Mouse (Mus musculus): ENCODE results near the gene Sgip1.

Sgip1 gene

GRCm38 (mm10) chr4:102775596-102776270 lies 34.6 kb downstream of the Sgip1 start:
- no peak for DNase-seq

- no peak for DNase-seq
Measured at GRCm38 (mm10) chr4:102779902-102780301, 38.8 kb downstream of the Sgip1 start.

GRCm38 (mm10) chr4:102783063-102783748 lies 42.1 kb downstream of the Sgip1 start:
- no peak for DNase-seq

- DNase-seq: no peak
Measured at GRCm38 (mm10) chr4:102785158-102785557, 44.1 kb downstream of the Sgip1 start.

GRCm38 (mm10) chr4:102792100-102792790 lies 51.1 kb downstream of the Sgip1 start:
- DNase-seq: no peak

GRCm38 (mm10) chr4:102801471-102801870 lies 60.4 kb downstream of the Sgip1 start:
- no peak for DNase-seq

GRCm38 (mm10) chr4:102801936-102802335 lies 60.8 kb downstream of the Sgip1 start:
- DNase-seq: no peak

- DNase-seq: no peak
Measured at GRCm38 (mm10) chr4:102804611-102805010, 63.5 kb downstream of the Sgip1 start.

- no peak for DNase-seq
Measured at GRCm38 (mm10) chr4:102806987-102807386, 65.9 kb downstream of the Sgip1 start.

- DNase-seq: no peak
Measured at GRCm38 (mm10) chr4:102808258-102808657, 67.2 kb downstream of the Sgip1 start.

- DNase-seq: no peak
Measured at GRCm38 (mm10) chr4:102809296-102809695, 68.2 kb downstream of the Sgip1 start.

- DNase-seq: no peak
Measured at GRCm38 (mm10) chr4:102810277-102810676, 69.2 kb downstream of the Sgip1 start.

GRCm38 (mm10) chr4:102811007-102811805 lies 70.1 kb downstream of the Sgip1 start:
- DNase-seq: no peak

GRCm38 (mm10) chr4:102813346-102813745 lies 72.2 kb downstream of the Sgip1 start:
- DNase-seq: no peak

- no peak for DNase-seq
Measured at GRCm38 (mm10) chr4:102821786-102822185, 80.7 kb downstream of the Sgip1 start.

GRCm38 (mm10) chr4:102824494-102824893 lies 83.4 kb downstream of the Sgip1 start:
- DNase-seq: no peak

- DNase-seq: no peak
Measured at GRCm38 (mm10) chr4:102826159-102826558, 85.1 kb downstream of the Sgip1 start.

- DNase-seq: no peak
Measured at GRCm38 (mm10) chr4:102828518-102828917, 87.4 kb downstream of the Sgip1 start.

- no peak for DNase-seq
Measured at GRCm38 (mm10) chr4:102833191-102833590, 92.1 kb downstream of the Sgip1 start.

- DNase-seq: no peak
Measured at GRCm38 (mm10) chr4:102833726-102834125, 92.6 kb downstream of the Sgip1 start.

- DNase-seq: no peak
Measured at GRCm38 (mm10) chr4:102834710-102835109, 93.6 kb downstream of the Sgip1 start.

- no peak for DNase-seq
Measured at GRCm38 (mm10) chr4:102840062-102840798, 99.1 kb downstream of the Sgip1 start.
